Mouse (Mus musculus) embryonic facial prominence, embryonic 10.5 days (tissue): ENCODE data around the gene Heyl. TPM values are rescaled to one million over a fixed set of nuclear protein-coding genes. Genes with fewer than 3 reads are reported as not detected.

Source experiments
- DNase-seq: peaks from one replicate; pipeline ENCODE4 v3.0.0-alpha.2; 2017; ENCODE audit warnings: low spot score
- H3K27ac ChIP-seq: fragments of 300-500 bp; sonication (generic); replicated peaks from 2 replicates; pipeline ENCODE4 v1.5.1; 2016; ENCODE audit warnings: mild to moderate bottlenecking
- H3K27me3 ChIP-seq: fragments of 300-500 bp; sonication (generic); replicated peaks from 2 replicates; pipeline ENCODE4 v1.6.1; 2016; ENCODE audit warnings: low read depth, mild to moderate bottlenecking; ENCODE audit not compliant: poor library complexity, severe bottlenecking
- H3K36me3 ChIP-seq: fragments of 300-500 bp; sonication (generic); replicated peaks from 2 replicates; pipeline ENCODE4 v1.6.1; 2016; ENCODE audit warnings: mild to moderate bottlenecking, moderate library complexity
- H3K4me1 ChIP-seq: fragments of 300-500 bp; sonication (generic); 2 replicates; pipeline ENCODE4 v1.6.1; 2016
- H3K4me3 ChIP-seq: fragments of 300-500 bp; sonication (generic); 2 replicates; pipeline ENCODE4 v1.5.1; 2016; ENCODE audit warnings: mild to moderate bottlenecking, moderate library complexity
- H3K9me3 ChIP-seq: fragments of 300-500 bp; sonication (generic); 2 replicates; pipeline ENCODE4 v1.6.1; 2016; ENCODE audit warnings: mild to moderate bottlenecking
- WGBS: fragments of 180-500 bp; shearing (Covaris S2); methylation state at CpG from one replicate; pipeline ENCODE4 v1.1.7; 2016; 5-methylcytosine and 5-hydroxymethylcytosine counted together
- polyA plus RNA-seq: library from polyadenylated mRNA; unstranded; fragments of >200 nt; fragmentation: Nextera tagmentation; extraction: Ambion mirVana; gene quantifications from 2 replicates; pipeline ENCODE4 v1.2.1, GENCODE M21; 2016

Heyl gene
- 13.4 and 13.5 TPM in 2 replicates for polyA plus RNA-seq

DNA sequence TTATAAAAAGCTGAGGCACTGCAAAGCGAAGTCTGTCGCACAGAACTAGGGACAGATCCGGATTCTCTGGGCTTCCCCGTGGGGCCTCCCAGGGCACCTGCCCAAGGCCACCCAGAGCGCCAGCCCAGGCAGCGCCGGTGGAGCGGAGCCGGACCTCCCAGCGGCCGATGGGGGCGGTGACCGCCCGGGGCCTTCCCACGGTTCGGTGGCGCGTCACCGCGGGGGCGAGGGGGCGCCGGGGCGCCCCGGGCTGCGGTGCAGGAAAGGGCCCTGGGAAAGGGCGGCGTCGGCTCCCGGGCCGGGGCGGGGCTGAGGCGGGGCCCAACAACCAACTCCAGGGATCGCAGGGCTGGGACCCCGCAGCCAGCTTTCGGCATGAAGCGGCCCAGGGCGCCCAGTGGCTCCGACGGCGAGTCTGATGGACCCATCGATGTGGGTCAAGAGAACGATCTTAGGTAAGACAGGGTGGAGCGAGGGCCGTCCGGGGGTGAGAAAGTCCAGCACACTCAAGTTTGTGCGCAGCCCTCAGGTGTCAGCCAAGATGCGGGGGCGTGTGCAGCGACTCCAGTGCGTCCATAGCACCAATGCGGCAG lies at the start of gene Heyl:
Heyl (plus strand) TSS at position 65 of the 593 bp plus-strand sequence.
- Histone ChIP-seq H3K36me3 (no peaks in the 10 kb centered on the region), H3K27ac (peak within 1 kb of the TSS; percentile 77), H3K27me3 (peaks cover 93% of the 10 kb centered on the region), H3K4me1 (peaks cover 52% of the 10 kb centered on the region), H3K9me3 (no peaks in the 10 kb centered on the region), H3K4me3 (peak within 1 kb of the TSS; percentile 65)
- peak; percentile 68 for DNase-seq
- 1% methylated on average over 52 of the region's 52 CpGs for WGBS

DNA sequence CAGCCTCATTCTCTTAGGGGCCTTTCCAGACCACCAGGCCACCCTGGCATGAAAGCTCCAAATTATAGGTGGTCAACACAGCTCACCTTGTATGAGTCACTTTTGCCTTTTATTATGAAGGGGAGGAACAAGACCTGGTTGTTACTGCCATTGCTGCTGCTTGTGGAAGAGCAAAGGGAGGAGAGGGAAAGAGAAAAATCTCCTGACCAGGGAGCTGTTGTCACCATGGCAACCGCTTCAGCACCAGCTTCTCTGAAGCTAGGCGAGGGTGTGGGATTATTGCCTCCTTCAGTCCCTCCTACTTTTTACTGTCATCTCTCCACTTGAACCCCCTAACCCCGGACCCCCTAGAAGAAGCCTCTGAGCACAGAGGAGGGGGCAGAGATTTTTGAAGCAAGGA lies 48.5 kb upstream of the Heyl start:
- no peaks in the 10 kb centered on the region for H3K36me3 ChIP-seq
- no peak overlapping the region for H3K4me3 ChIP-seq
- WGBS = 47% methylated on average over 3 of the region's 3 CpGs
- no peak overlapping the region for H3K27ac ChIP-seq
- H3K4me1 ChIP-seq = peaks cover 21% of the 10 kb centered on the region
- H3K27me3 ChIP-seq = peaks cover 97% of the 10 kb centered on the region
- H3K9me3 ChIP-seq = no peaks in the 10 kb centered on the region
- no peak for DNase-seq

- DNase-seq = no peak
- Histone ChIP-seq H3K9me3 (no peaks in the 10 kb centered on the region), H3K4me1 (peaks cover 3% of the 10 kb centered on the region; the same call in 1 of the 2 replicates), H3K4me3 (no peak overlapping the region), H3K36me3 (no peaks in the 10 kb centered on the region), H3K27me3 (peaks cover 74% of the 10 kb centered on the region), H3K27ac (no peak overlapping the region)
- 86% methylated on average over 11 of the region's 11 CpGs for WGBS
Measured at GRCm38 (mm10) chr4:123192336-123192735, 41.0 kb upstream of the Heyl start.

DNA sequence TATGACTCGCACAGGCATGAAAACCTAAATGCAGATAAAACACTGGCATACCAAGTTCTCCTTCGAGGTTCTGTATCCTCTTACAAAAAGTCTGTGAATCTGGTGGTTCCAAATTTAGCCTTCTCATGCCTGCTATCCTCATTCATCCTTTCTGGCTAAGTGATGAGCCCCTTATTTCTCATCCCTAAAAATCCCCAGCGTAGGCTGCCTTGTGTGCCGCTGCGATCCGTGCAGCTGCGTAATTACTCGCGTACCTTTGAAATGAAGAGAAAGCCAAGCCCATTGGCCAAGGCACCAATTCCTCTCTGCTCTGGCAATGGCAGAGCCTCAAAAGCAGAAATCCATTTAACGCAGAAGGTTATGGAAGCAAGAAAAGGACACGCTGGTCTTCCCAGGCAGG lies 39.6 kb upstream of the Heyl start:
- DNase-seq = no peak
- Histone ChIP-seq H3K4me1 (peaks cover 3% of the 10 kb centered on the region; the same call in 1 of the 2 replicates), H3K4me3 (no peak overlapping the region), H3K27me3 (peaks cover 76% of the 10 kb centered on the region), H3K9me3 (no peaks in the 10 kb centered on the region), H3K36me3 (no peaks in the 10 kb centered on the region), H3K27ac (no peak overlapping the region)
- 92% methylated on average over 11 of the region's 11 CpGs for WGBS

- Histone ChIP-seq H3K36me3 (no peaks in the 10 kb centered on the region), H3K9me3 (no peaks in the 10 kb centered on the region), H3K27me3 (peaks cover 84% of the 10 kb centered on the region), H3K4me3 (no peak overlapping the region), H3K4me1 (peaks cover 13% of the 10 kb centered on the region), H3K27ac (no peak overlapping the region)
- no peak for DNase-seq
- 50% methylated on average over 6 of the region's 6 CpGs for WGBS
Measured at GRCm38 (mm10) chr4:123196695-123197094, 36.7 kb upstream of the Heyl start.

DNA sequence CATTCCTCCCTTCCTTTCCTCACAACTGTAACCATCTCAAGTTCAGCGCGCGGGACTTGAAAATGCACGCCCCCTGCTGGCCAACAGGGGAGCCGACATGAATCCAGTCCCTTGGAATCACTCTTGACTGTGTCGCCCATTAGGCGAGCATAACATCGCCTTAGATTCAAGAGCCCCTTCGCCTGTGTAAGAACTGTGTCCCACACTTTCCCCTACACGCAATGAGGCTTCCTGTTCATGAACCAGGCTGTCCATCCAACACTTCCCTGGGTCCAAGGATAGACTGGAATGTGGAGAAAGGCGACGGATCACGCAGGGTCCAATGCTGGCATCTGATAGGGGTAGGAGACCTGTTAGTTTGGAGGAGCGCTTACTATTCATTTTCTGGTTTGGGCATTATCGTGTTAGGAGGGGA lies 32.6 kb upstream of the Heyl start:
- H3K36me3 ChIP-seq = no peaks in the 10 kb centered on the region
- 2% methylated on average over 15 of the region's 15 CpGs for WGBS
- no peak overlapping the region for H3K27ac ChIP-seq
- peak; percentile 84 for DNase-seq
- H3K4me3 ChIP-seq = peak overlapping the region; percentile 59
- peaks cover 19% of the 10 kb centered on the region for H3K4me1 ChIP-seq
- H3K27me3 ChIP-seq = peaks cover 91% of the 10 kb centered on the region
- H3K9me3 ChIP-seq = no peaks in the 10 kb centered on the region

DNA sequence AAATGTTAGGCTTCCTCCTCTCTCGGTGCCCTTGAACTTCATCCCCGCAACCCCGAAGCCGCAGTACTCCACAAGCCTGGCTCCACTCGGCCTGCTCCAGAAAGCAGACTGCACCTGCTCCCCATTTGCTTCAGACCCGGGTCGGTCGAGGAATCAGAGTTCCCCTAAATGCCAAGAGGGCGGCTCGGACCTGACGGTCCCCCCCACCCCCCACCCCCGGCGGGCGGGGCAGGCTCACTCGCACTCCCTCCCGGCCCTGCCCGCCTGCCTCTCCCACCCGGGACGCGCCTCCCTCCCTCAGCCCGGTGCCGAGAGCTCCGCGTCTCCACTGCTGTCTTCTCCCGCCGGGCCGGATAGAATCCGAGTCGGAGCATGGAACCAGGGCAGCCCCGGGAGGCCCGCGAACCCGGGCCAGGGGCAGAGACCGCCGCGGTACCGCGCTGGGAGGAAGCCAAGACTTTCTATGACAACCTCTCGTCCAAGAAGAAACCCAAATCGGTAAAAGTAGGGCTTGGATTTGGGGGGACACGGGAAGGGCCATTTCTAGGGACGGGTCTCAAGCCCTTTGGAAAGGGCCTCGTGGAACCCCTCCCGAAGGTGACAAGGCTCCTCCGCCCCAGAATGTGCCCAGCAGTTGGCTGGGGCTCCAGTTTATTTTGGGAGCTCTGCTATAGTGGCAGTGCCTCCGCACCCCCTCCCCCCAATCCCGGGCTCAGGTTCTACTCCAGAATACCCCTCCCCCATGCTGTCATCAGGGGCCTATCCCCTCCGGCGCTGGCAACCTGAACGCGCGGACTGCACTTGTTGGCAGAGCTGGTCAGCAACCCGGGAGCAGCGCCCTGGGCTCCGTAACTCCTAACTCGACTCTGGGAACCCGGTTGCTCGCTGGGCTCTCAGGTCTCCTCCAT lies 31.9 kb upstream of the Heyl start, which contains the start of gene Nt5c1a:
Nt5c1a (plus strand) TSS at position 319 of the 908 bp plus-strand sequence.
- peaks cover 19% of the 10 kb centered on the region for H3K4me1 ChIP-seq
- WGBS = under 1% methylated on average over 58 of the region's 58 CpGs
- no peaks in the 10 kb centered on the region for H3K9me3 ChIP-seq
- peak; percentile 63 for DNase-seq
- H3K27ac ChIP-seq = no peak within 1 kb of the TSS
- peak within 1 kb of the TSS; percentile 59 for H3K4me3 ChIP-seq
- H3K27me3 ChIP-seq = peaks cover 85% of the 10 kb centered on the region
- no peaks in the 10 kb centered on the region for H3K36me3 ChIP-seq

DNA sequence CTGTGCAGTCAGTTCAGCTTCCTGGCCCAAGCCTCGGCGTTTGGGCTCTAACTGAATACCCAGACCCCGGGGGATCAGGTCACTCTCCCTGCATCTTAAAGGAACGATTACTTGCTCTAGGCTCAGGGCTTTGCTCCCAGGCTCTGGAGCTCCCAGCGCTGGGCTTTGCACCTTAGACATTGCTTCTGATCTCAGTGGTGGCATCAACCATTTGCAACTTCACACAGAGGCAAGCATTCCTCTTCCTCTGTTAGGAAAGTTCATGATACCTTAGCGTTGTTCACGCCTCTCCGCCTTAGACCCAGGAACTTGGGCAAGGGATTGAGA lies 31.3 kb upstream of the Heyl start:
- WGBS = 7% methylated on average over 8 of the region's 8 CpGs
- H3K36me3 ChIP-seq = no peaks in the 10 kb centered on the region
- peak overlapping the region; percentile 59 for H3K4me3 ChIP-seq
- H3K4me1 ChIP-seq = peaks cover 16% of the 10 kb centered on the region
- no peak overlapping the region for H3K27ac ChIP-seq
- no peak for DNase-seq
- no peaks in the 10 kb centered on the region for H3K9me3 ChIP-seq
- H3K27me3 ChIP-seq = peaks cover 84% of the 10 kb centered on the region

- 79% methylated on average over 5 of the region's 5 CpGs for WGBS
- H3K36me3 ChIP-seq = no peaks in the 10 kb centered on the region
Measured at GRCm38 (mm10) chr4:123207337-123207736, 26.0 kb upstream of the Heyl start.

GRCm38 (mm10) chr4:123210996-123211395 lies 22.4 kb upstream of the Heyl start:
- no peak overlapping the region for H3K27ac ChIP-seq
- DNase-seq = no peak
- H3K36me3 ChIP-seq = no peaks in the 10 kb centered on the region
- H3K9me3 ChIP-seq = no peaks in the 10 kb centered on the region
- H3K4me1 ChIP-seq = peaks cover 9% of the 10 kb centered on the region; the same call in 1 of the 2 replicates
- H3K4me3 ChIP-seq = no peak overlapping the region
- WGBS = 56% methylated on average over 8 of the region's 8 CpGs
- H3K27me3 ChIP-seq = peaks cover 36% of the 10 kb centered on the region; the same call in 1 of the 2 replicates

More at GRCm38 (mm10) chr4:123207337-123207736, 26.0 kb upstream of the Heyl start:
- no peak overlapping the region for H3K27ac ChIP-seq
- H3K4me3 ChIP-seq = no peak overlapping the region
- H3K4me1 ChIP-seq = no peaks in the 10 kb centered on the region
- DNase-seq = no peak
- no peaks in the 10 kb centered on the region for H3K9me3 ChIP-seq
- H3K27me3 ChIP-seq = peaks cover 64% of the 10 kb centered on the region

DNA sequence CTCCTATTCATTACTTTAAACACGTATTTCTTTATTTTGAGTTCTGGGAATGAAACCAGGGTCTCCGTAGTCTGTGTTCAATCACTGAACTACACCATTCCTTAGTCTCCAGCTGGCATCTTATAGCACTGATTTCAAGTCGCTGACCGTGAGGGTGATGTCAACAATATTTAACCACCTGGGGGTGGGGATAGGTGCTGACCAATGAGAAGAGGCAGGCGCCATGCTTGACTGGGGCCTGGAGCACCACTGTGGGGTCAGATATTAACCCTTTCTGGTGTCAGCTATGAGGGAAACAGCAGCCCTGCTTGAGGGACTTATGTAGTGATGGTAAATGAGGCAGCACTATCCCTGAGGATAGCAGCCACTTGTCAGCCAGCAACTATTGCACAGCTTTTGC lies 21.9 kb upstream of the Heyl start:
- WGBS = 58% methylated on average over 5 of the region's 5 CpGs
- Histone ChIP-seq H3K9me3 (no peaks in the 10 kb centered on the region), H3K4me3 (no peak overlapping the region), H3K36me3 (no peaks in the 10 kb centered on the region), H3K27ac (no peak overlapping the region), H3K4me1 (peaks cover 9% of the 10 kb centered on the region; the same call in 1 of the 2 replicates), H3K27me3 (peaks cover 36% of the 10 kb centered on the region; the same call in 1 of the 2 replicates)
- no peak for DNase-seq

DNA sequence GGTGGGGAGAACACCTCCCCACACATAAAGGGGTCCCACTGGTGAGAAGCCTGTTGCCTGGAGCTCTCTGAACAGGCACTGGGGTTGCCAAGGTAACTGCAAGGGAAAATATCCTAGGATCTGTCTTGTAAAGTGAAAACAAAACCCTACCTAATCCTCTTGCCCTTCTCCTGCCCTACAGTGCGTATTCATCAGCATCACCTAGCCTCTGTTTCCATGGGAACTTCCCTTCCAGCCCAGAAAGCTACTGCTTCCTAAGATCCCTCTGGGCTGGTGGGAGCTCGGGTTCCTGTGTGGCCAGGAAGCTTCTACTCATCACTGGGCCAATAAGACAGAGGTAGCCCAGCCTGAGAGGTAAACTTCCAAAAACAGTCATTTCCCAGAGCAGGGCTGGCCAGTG lies 21.0 kb upstream of the Heyl start:
- no peak for DNase-seq
- no peak overlapping the region for H3K27ac ChIP-seq
- 55% methylated on average over 2 of the region's 2 CpGs for WGBS
- no peak overlapping the region for H3K4me3 ChIP-seq
- H3K36me3 ChIP-seq = no peaks in the 10 kb centered on the region
- H3K4me1 ChIP-seq = peaks cover 9% of the 10 kb centered on the region; the same call in 1 of the 2 replicates
- no peaks in the 10 kb centered on the region for H3K9me3 ChIP-seq
- H3K27me3 ChIP-seq = peaks cover 29% of the 10 kb centered on the region; the same call in 1 of the 2 replicates
